Mouse (Mus musculus): ENCODE results near the gene Rps25.

DNA sequence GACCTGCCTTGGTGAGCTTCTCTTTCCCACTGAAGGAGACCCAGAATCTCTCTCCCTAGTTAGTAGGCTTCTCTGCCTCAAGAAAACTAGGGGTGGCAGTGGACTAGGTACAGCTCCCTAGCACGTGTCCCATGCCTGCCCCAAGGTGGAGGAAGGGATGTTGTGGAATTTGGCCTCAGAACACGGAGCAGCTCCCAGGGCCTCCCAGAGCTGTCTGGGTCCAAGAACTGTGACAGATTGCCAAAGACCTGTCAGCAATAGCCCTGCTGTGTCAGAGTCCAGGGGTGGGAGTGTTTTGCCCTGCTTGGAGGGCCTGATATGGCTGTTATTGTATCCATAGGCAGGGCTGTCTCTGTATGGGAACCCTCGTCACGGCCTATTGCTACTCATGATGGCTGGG is 5.9 kb upstream of the Rps25 start:
- TF ChIP-seq CTCF (IDR thresholded peaks at IDR 0.05; ENCODE audit: control insufficient read depth, insufficient read depth, low read length) (no peak), POLR2A (IDR thresholded peaks at IDR 0.05; ENCODE audit: borderline replicate concordance, control insufficient read depth, low read depth, low read length) (no peak)

All from bone marrow, adult 2 months (tissue).